Mouse (Mus musculus): ENCODE data around the gene Amigo3. TPM values are rescaled to one million over a fixed set of nuclear protein-coding genes. Genes with fewer than 3 reads are reported as not detected.

The Amigo3 gene
- total and polyA plus RNA-seq, 2 experiments from 2014 or later = 2.1 to 4.8 TPM

DNA sequence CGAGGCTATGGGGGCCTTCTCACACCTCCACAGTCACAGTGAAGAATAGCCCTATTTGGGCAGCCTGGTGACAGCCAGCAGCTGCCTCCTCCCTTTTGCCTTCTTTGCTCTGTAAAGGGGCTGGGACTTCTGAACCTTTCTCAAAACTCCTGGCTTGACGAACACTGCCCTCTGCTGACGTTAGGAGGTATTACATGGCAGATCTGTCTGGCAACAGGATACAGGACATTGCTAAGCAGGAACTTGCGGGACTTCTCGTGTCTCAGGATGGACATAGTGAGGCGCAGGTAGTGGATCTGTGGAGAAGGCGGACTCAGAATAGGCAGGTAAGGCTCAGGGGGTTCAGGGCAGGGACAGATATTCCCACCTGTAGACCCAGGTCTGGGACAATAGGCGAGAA, 14.9 kb downstream of the Amigo3 start:
- peak; percentile 89 for DNase-seq (ENCODE audit: low spot score)
- Histone ChIP-seq H3K9ac (replicated peaks; ENCODE audit: low read length) (no peak overlapping the region), H3K4me3 (ENCODE audit: low read length) (no peak overlapping the region), H3K27me3 (ENCODE audit: insufficient read depth, low read length) (no peaks in the 10 kb centered on the region), H3K4me1 (ENCODE audit: insufficient read depth, low read length) (no peaks in the 10 kb centered on the region), H3K4me2 (ENCODE audit: low read depth, low read length) (no peak overlapping the region), H3K9me3 (ENCODE audit: low read length) (no peaks in the 10 kb centered on the region), H3K27ac (no peak overlapping the region), H3K36me3 (ENCODE audit: insufficient read depth, low read length) (peaks cover 31% of the 10 kb centered on the region)
- 18% methylated on average over 8 of the region's 8 CpGs for WGBS
- ATAC-seq = peak; percentile 19; the same call in 1 of the 2 replicates
- TF ChIP-seq CTCF (IDR thresholded peaks at IDR 0.05; ENCODE audit: low read depth) = peak; percentile 98

DNA sequence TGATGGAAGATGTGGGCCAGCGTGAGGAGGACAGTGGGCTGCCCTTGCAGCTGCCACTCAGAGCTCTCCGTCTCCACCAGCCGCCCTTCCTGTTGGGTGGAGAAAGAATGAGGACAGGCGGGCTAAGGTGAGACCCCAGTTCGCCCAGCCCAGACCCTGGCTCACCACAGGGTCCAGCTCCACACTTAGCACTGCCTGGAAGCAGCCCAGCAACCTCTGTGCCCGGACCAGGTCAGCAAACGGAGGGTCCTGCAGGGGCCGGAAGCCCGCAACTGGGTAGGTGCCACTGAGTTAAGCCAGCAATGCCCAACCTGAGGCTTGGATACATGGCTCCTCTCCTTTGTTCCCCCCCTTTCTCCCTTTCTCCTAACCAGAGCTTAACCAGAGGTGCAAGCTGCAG, 16.0 kb downstream of the Amigo3 start:
- Histone ChIP-seq H3K9me3 (ENCODE audit: low read length) (no peaks in the 10 kb centered on the region), H3K36me3 (ENCODE audit: insufficient read depth, low read length) (peaks cover 20% of the 10 kb centered on the region), H3K4me1 (ENCODE audit: insufficient read depth, low read length) (no peaks in the 10 kb centered on the region), H3K4me2 (ENCODE audit: low read depth, low read length) (no peak overlapping the region), H3K27ac (no peak overlapping the region), H3K9ac (replicated peaks; ENCODE audit: low read length) (no peak overlapping the region), H3K27me3 (ENCODE audit: insufficient read depth, low read length) (no peaks in the 10 kb centered on the region), H3K4me3 (ENCODE audit: low read length) (no peak overlapping the region)
- DNase-seq (ENCODE audit: low spot score) (no peak), ATAC-seq (no peak)
- 92% methylated on average over 9 of the region's 9 CpGs for WGBS
- no peak for TF ChIP-seq CTCF (IDR thresholded peaks at IDR 0.05; ENCODE audit: low read depth)

- Histone ChIP-seq H3K4me3 (ENCODE audit: low read length) (no peak overlapping the region), H3K36me3 (ENCODE audit: insufficient read depth, low read length) (peaks cover 19% of the 10 kb centered on the region), H3K27me3 (ENCODE audit: insufficient read depth, low read length) (no peaks in the 10 kb centered on the region), H3K9ac (replicated peaks; ENCODE audit: low read length) (no peak overlapping the region), H3K27ac (no peak overlapping the region), H3K4me1 (ENCODE audit: insufficient read depth, low read length) (no peaks in the 10 kb centered on the region), H3K4me2 (ENCODE audit: low read depth, low read length) (no peak overlapping the region), H3K9me3 (ENCODE audit: low read length) (no peaks in the 10 kb centered on the region)
- 88% methylated on average over 7 of the region's 7 CpGs for WGBS
- ATAC-seq = no peak
- no peak for TF ChIP-seq CTCF (IDR thresholded peaks at IDR 0.05; ENCODE audit: low read depth)
- no peak for DNase-seq (ENCODE audit: low spot score)
Measured at GRCm38 (mm10) chr9:108069529-108069928, 16.6 kb downstream of the Amigo3 start.

- H3K9ac ChIP-seq (replicated peaks; ENCODE audit: low read length) = no peak overlapping the region
- no peak for ATAC-seq
- 90% methylated on average over 4 of the region's 4 CpGs for WGBS
Measured at GRCm38 (mm10) chr9:108071801-108072200, 18.8 kb downstream of the Amigo3 start.

GRCm38 (mm10) chr9:108072481-108072924, 19.5 kb downstream of the Amigo3 start:
- ATAC-seq (no peak), DNase-seq (ENCODE audit: low spot score) (no peak)
- H3K27me3 ChIP-seq (ENCODE audit: insufficient read depth, low read length) = no peaks in the 10 kb centered on the region
- H3K4me3 ChIP-seq (ENCODE audit: low read length) = no peak overlapping the region
- peaks cover 19% of the 10 kb centered on the region for H3K36me3 ChIP-seq (ENCODE audit: insufficient read depth, low read length)
- H3K9me3 ChIP-seq (ENCODE audit: low read length) = no peaks in the 10 kb centered on the region
- TF ChIP-seq CTCF (IDR thresholded peaks at IDR 0.05; ENCODE audit: low read depth) = no peak
- 62% methylated on average over 9 of the region's 9 CpGs for WGBS
- no peaks in the 10 kb centered on the region for H3K4me1 ChIP-seq (ENCODE audit: insufficient read depth, low read length)
- no peak overlapping the region for H3K27ac ChIP-seq
- H3K4me2 ChIP-seq (ENCODE audit: low read depth, low read length) = no peak overlapping the region
- H3K9ac ChIP-seq (replicated peaks; ENCODE audit: low read length) = no peak overlapping the region

More at GRCm38 (mm10) chr9:108071801-108072200, 18.8 kb downstream of the Amigo3 start:
- H3K4me3 ChIP-seq (ENCODE audit: low read length) = no peak overlapping the region
- no peaks in the 10 kb centered on the region for H3K4me1 ChIP-seq (ENCODE audit: insufficient read depth, low read length)
- H3K4me2 ChIP-seq (ENCODE audit: low read depth, low read length) = no peak overlapping the region
- peaks cover 19% of the 10 kb centered on the region for H3K36me3 ChIP-seq (ENCODE audit: insufficient read depth, low read length)
- TF ChIP-seq CTCF (IDR thresholded peaks at IDR 0.05; ENCODE audit: low read depth) = no peak
- no peaks in the 10 kb centered on the region for H3K27me3 ChIP-seq (ENCODE audit: insufficient read depth, low read length)
- H3K9me3 ChIP-seq (ENCODE audit: low read length) = no peaks in the 10 kb centered on the region
- H3K27ac ChIP-seq = no peak overlapping the region
- DNase-seq (ENCODE audit: low spot score) = no peak

DNA sequence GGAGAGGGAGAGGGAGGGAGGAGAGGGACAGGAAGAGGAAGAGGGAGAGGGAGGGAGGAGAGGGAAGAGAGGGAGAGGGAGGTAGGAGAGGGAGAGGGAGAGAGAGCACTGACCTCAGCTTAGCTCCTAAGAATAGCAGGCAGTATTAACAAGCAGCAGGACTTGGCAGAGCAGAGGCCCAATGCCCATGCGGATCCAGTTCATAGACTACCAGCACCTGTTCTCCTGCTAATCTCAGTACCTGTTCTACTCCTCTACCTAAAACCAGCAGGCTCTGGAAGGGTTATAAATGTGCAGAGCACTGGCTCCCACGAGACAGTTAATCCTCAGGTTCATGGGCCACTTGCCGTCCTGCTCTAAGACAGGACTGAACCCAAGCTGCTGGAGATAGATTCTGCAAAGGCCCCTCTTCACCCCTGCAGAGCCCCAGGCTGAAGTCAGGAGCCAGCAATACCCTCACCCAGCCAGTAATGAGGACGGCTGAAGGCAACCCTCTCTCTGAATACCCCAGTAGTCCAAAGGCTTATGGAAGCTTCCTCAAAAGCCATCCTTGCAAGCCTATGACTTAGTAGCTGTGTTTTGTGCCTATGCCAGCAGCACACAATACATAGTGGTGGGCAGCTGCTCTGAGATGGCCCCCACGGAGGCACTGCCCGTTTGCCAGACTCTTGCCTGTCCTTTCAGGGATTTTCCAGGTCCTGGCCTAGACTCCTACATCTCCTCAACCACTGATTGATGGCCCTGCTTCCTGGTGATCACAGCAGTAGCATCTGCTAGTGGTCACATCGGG, 20.4 kb downstream of the Amigo3 start:
- no peak for DNase-seq (ENCODE audit: low spot score)
- Histone ChIP-seq H3K9ac (replicated peaks; ENCODE audit: low read length) (0 out of 2 replicates have a peak overlapping the region, but pooled peaks have one; percentile 28), H3K4me1 (ENCODE audit: insufficient read depth, low read length) (peaks cover 8% of the 10 kb centered on the region), H3K27ac (no peak overlapping the region), H3K4me2 (ENCODE audit: low read depth, low read length) (no peak overlapping the region), H3K4me3 (ENCODE audit: low read length) (no peak overlapping the region), H3K9me3 (ENCODE audit: low read length) (no peaks in the 10 kb centered on the region), H3K27me3 (ENCODE audit: insufficient read depth, low read length) (no peaks in the 10 kb centered on the region), H3K36me3 (ENCODE audit: insufficient read depth, low read length) (peaks cover 19% of the 10 kb centered on the region)
- 63% methylated on average over 7 of the region's 7 CpGs for WGBS
- ATAC-seq = no peak
- TF ChIP-seq CTCF (IDR thresholded peaks at IDR 0.05; ENCODE audit: low read depth) = no peak

DNA sequence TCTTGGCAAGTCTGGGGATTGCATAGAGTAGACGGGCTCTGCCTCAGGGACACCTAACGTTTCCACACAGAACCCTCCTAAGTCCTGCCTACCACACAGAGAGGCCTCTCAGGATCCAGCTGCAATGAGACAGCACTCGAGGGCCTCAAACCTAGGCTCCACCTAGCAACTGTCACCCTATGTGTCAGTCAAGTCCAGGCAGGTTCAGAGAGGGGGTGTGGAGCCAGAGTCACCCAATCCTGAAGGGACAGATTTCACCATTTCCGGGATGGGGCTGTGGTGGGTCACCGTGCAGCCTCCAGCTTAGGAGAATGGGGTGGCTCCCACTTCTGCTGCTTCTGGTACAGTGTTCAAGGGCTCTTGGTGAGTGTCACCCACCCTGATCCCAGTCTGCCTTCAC, 27.2 kb downstream of the Amigo3 start, which contains the start of gene Mst1:
Mst1 (plus strand) TSS at position 269 of the 400 bp plus-strand sequence.
- H3K27me3 ChIP-seq (ENCODE audit: insufficient read depth, low read length) = peaks cover 12% of the 10 kb centered on the region; the same call in 1 of the 2 replicates
- TF ChIP-seq CTCF (IDR thresholded peaks at IDR 0.05; ENCODE audit: low read depth) = no peak
- 77% methylated on average over 5 of the region's 5 CpGs for WGBS

More for the DNA sequence above, 27.2 kb downstream of the Amigo3 start, which contains the start of gene Mst1:
- peaks cover 13% of the 10 kb centered on the region; the same call in 1 of the 2 replicates for H3K36me3 ChIP-seq (ENCODE audit: insufficient read depth, low read length)
- ATAC-seq (no peak; the same call in 1 of the 2 replicates), DNase-seq (ENCODE audit: low spot score) (no peak)
- H3K4me1 ChIP-seq (ENCODE audit: insufficient read depth, low read length) = peaks cover 18% of the 10 kb centered on the region
- peak within 1 kb of the TSS; percentile 67 for H3K4me3 ChIP-seq (ENCODE audit: low read length)
- H3K9me3 ChIP-seq (ENCODE audit: low read length) = no peaks in the 10 kb centered on the region
- peak within 1 kb of the TSS; percentile 73 for H3K4me2 ChIP-seq (ENCODE audit: low read depth, low read length)
- H3K9ac ChIP-seq (replicated peaks; ENCODE audit: low read length) = peak within 1 kb of the TSS; percentile 94
- H3K27ac ChIP-seq = peak within 1 kb of the TSS; percentile 45; the same call in 1 of the 2 replicates
